Mouse (Mus musculus): ENCODE measurements at regions not wholly inside any gene's neighbourhood (a gene's known extent, or its start where the extent isn't known, plus 50 kb on each side); places are given as distances from the start of the nearest gene placed in this dataset.

DNA sequence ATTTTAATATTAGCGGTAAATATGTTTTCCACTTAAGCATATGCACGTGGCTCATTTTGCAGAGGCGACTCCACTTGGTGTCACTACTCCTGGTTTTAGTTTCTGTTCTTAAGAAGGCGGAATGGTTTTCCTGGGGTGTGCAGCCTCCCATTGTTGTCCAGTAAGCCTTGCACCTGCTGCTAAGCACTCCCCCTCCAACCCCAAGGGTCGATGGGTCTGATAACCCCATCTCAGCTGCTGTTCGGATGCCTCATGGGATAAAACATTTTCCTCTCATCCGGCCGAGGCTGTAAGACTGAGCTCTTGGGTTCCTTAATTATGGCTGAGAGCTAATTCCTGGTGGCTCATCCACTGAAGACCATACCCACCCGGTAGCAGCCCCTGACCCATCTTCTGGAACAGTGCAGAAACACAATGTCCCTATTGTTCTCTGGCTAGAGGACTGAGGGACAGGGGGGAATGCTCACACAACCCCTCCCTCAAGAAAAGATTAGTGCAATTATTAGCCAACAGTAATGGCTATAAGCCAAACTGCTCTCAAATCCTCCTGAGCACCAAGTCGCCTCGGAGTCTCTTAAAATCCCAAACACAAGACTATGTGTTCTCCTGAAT, 73.8 kb upstream of the Sox9 start:
- H3K27ac ChIP-seq, result no peak overlapping the region
- H3K4me3 ChIP-seq (ENCODE audit: insufficient read depth in 1 of 2, low read depth in 2 of 2, low read length in 2 of 2), result no peak overlapping the region
- H3K4me1 ChIP-seq (replicated peaks; ENCODE audit: control insufficient read depth in 2 of 2, insufficient read depth in 2 of 2, low read length in 1 of 2), result no peaks in the 10 kb centered on the region
- H3K9ac ChIP-seq (replicated peaks), result no peak overlapping the region
- WGBS (ENCODE audit: insufficient replicate concordance), result 68% methylated on average over 11 of the region's 11 CpGs
- H3K9me3 ChIP-seq (ENCODE audit: control insufficient read depth, low read length), result no peaks in the 10 kb centered on the region
- H3K36me3 ChIP-seq (replicated peaks; ENCODE audit: control insufficient read depth, insufficient read depth, low read depth), result no peaks in the 10 kb centered on the region
- no peak overlapping the region for H3K4me2 ChIP-seq (ENCODE audit: low read depth)
- no peak for TF ChIP-seq EP300 (IDR thresholded peaks at IDR 0.05; ENCODE audit: low read depth)
- no peak for TF ChIP-seq CTCF (IDR thresholded peaks at IDR 0.05; ENCODE audit: low read depth)
- no peak for DNase-seq (ENCODE audit: low read depth in 3 of 3, low spot score in 3 of 3)
- no peaks in the 10 kb centered on the region for H3K27me3 ChIP-seq (ENCODE audit: control insufficient read depth, insufficient read depth, low read length)
- no peak for ATAC-seq (ENCODE audit: insufficient read depth)

DNA sequence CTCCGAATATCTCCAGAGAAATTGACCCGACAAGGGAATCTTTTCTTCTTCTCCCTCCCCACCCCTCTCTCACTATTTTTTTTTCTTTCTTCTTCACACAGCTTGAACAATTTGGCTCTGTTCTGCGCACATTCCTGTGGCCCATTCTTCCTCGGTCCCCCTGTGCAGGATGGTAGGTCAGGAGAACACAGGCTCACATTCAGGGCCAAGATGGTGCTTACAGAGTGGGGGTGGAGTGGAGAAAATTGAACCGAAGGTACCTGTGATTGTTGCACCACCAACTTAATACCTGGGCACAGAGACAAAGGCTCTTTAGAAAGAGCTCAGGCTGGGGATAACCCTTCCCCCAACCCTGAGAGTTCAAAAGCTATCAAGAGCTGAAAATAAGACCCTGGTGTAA, 70.4 kb upstream of the Sox9 start:
- Histone ChIP-seq H3K27ac (no peak overlapping the region), H3K9ac (replicated peaks) (no peak overlapping the region), H3K4me2 (ENCODE audit: low read depth) (no peak overlapping the region), H3K27me3 (ENCODE audit: control insufficient read depth, insufficient read depth, low read length) (no peaks in the 10 kb centered on the region), H3K4me3 (ENCODE audit: insufficient read depth in 1 of 2, low read depth in 2 of 2, low read length in 2 of 2) (no peak overlapping the region), H3K36me3 (replicated peaks; ENCODE audit: control insufficient read depth, insufficient read depth, low read depth) (no peaks in the 10 kb centered on the region), H3K9me3 (ENCODE audit: control insufficient read depth, low read length) (no peaks in the 10 kb centered on the region), H3K4me1 (replicated peaks; ENCODE audit: control insufficient read depth in 2 of 2, insufficient read depth in 2 of 2, low read length in 1 of 2) (no peaks in the 10 kb centered on the region)
- DNase-seq (ENCODE audit: low read depth in 3 of 3, low spot score in 3 of 3) (no peak), ATAC-seq (ENCODE audit: insufficient read depth) (no peak)
- 56% methylated on average over 5 of the region's 5 CpGs for WGBS (ENCODE audit: insufficient replicate concordance)
- TF ChIP-seq EP300 (IDR thresholded peaks at IDR 0.05; ENCODE audit: low read depth) (no peak), CTCF (IDR thresholded peaks at IDR 0.05; ENCODE audit: low read depth) (no peak)

DNA sequence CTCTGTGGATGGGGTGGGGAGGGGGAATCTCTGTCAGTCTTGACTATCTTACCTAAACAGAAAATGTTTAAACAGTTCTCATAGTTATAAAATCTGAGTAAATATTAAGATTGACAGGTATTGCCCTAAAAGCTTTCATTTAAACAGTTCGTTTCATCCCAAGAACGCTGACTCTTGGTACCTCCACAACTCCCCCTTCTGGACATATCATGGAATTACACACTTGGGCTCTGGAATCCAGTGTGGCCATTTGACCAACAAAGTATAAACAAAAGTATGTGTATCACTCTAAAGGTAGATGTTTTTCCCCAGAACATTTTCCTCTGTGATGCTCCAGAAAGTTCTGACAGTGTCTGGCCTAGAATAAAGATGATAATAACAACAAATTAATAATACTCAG, 63.5 kb upstream of the Sox9 start:
- H3K4me3 ChIP-seq (ENCODE audit: insufficient read depth in 1 of 2, low read depth in 2 of 2, low read length in 2 of 2), result no peak overlapping the region
- H3K27me3 ChIP-seq (ENCODE audit: control insufficient read depth, insufficient read depth, low read length), result no peaks in the 10 kb centered on the region
- H3K4me2 ChIP-seq (ENCODE audit: low read depth), result no peak overlapping the region
- no peak for ATAC-seq (ENCODE audit: insufficient read depth)
- no peaks in the 10 kb centered on the region; the same call in 1 of the 2 replicates for H3K9me3 ChIP-seq (ENCODE audit: control insufficient read depth, low read length)
- no peak overlapping the region for H3K9ac ChIP-seq (replicated peaks)
- no peaks in the 10 kb centered on the region for H3K36me3 ChIP-seq (replicated peaks; ENCODE audit: control insufficient read depth, insufficient read depth, low read depth)
- peaks cover 0 to 2% of the 10 kb centered on the region in 2 experiments; a peak in 1 of 4 replicates for H3K4me1 ChIP-seq (replicated peaks; ENCODE audit: control insufficient read depth in 2 of 2, insufficient read depth in 2 of 2, low read length in 1 of 2)
- 57% methylated on average over 2 of the region's 2 CpGs for WGBS (ENCODE audit: insufficient replicate concordance)
- no peak for DNase-seq (ENCODE audit: low read depth in 3 of 3, low spot score in 3 of 3)
- H3K27ac ChIP-seq, result no peak overlapping the region
- TF ChIP-seq CTCF (IDR thresholded peaks at IDR 0.05; ENCODE audit: low read depth) (no peak), EP300 (IDR thresholded peaks at IDR 0.05; ENCODE audit: low read depth) (no peak)

DNA sequence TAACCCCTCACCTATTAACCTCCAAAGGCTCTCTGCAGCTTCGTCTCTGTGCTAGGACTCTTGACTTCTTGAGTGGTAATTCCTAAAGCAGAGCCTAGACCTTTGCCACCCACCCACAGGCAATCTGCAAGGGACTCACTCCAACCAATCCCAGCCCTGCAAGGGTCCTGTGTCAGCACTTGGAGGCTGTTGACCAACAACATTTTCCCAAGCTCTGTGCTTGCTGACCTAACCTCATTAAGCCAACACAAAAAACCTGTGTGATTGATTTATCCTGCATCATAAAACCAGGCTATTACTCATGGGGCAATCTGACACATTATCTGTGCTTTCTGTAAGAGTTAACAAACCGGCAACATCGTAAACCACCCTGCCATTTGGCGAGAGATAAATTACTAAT, 61.4 kb upstream of the Sox9 start:
- H3K36me3 ChIP-seq (replicated peaks; ENCODE audit: control insufficient read depth, insufficient read depth, low read depth), result no peaks in the 10 kb centered on the region
- H3K27me3 ChIP-seq (ENCODE audit: control insufficient read depth, insufficient read depth, low read length), result no peaks in the 10 kb centered on the region
- ATAC-seq (ENCODE audit: insufficient read depth) (no peak), DNase-seq (ENCODE audit: low read depth in 3 of 3, low spot score in 3 of 3) (no peak)
- H3K4me3 ChIP-seq (ENCODE audit: insufficient read depth in 1 of 2, low read depth in 2 of 2, low read length in 2 of 2), result no peak overlapping the region
- H3K9ac ChIP-seq (replicated peaks), result no peak overlapping the region
- peaks cover 0 to 2% of the 10 kb centered on the region in 2 experiments; a peak in 1 of 4 replicates for H3K4me1 ChIP-seq (replicated peaks; ENCODE audit: control insufficient read depth in 2 of 2, insufficient read depth in 2 of 2, low read length in 1 of 2)
- no peak for TF ChIP-seq CTCF (IDR thresholded peaks at IDR 0.05; ENCODE audit: low read depth)
- TF ChIP-seq EP300 (IDR thresholded peaks at IDR 0.05; ENCODE audit: low read depth), result no peak
- no peak overlapping the region for H3K4me2 ChIP-seq (ENCODE audit: low read depth)
- WGBS (ENCODE audit: insufficient replicate concordance), result 69% methylated on average over 4 of the region's 4 CpGs
- H3K27ac ChIP-seq, result no peak overlapping the region
- no peaks in the 10 kb centered on the region; the same call in 1 of the 2 replicates for H3K9me3 ChIP-seq (ENCODE audit: control insufficient read depth, low read length)

DNA sequence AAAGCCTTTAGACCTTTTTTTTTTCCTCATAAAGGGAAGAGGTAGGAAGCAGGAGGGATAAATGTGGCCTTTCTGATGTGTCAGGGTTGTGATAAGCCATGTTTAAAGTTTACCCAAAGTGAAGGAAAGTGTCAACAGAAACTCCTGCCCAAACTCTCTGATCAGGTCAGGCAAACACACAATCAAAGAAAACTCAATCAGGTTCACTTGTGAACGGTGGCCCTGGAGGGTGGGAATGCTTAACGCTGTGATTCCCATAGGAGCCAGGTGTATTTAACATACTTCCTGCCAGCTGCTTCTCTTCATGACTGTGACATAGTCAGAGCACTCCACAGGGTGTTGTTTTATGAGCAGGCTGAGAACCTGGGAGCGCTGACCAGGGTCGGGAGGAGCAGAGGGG, 59.1 kb upstream of the Sox9 start:
- no peak for ATAC-seq (ENCODE audit: insufficient read depth)
- no peak for DNase-seq (ENCODE audit: low read depth in 3 of 3, low spot score in 3 of 3)
- WGBS (ENCODE audit: insufficient replicate concordance), result 50% methylated on average over 4 of the region's 4 CpGs

More for the DNA sequence above, 59.1 kb upstream of the Sox9 start:
- H3K36me3 ChIP-seq (replicated peaks; ENCODE audit: control insufficient read depth, insufficient read depth, low read depth), result no peaks in the 10 kb centered on the region
- no peak for TF ChIP-seq CTCF (IDR thresholded peaks at IDR 0.05; ENCODE audit: low read depth)
- TF ChIP-seq EP300 (IDR thresholded peaks at IDR 0.05; ENCODE audit: low read depth), result no peak
- no peaks in the 10 kb centered on the region; the same call in 1 of the 2 replicates for H3K9me3 ChIP-seq (ENCODE audit: control insufficient read depth, low read length)
- H3K4me1 ChIP-seq (replicated peaks; ENCODE audit: control insufficient read depth in 2 of 2, insufficient read depth in 2 of 2, low read length in 1 of 2), result peaks cover 0 to 7% of the 10 kb centered on the region in 2 experiments; a peak in 2 of 4 replicates
- H3K27ac ChIP-seq, result no peak overlapping the region
- no peak overlapping the region for H3K4me3 ChIP-seq (ENCODE audit: insufficient read depth in 1 of 2, low read depth in 2 of 2, low read length in 2 of 2)
- no peaks in the 10 kb centered on the region for H3K27me3 ChIP-seq (ENCODE audit: control insufficient read depth, insufficient read depth, low read length)
- no peak overlapping the region for H3K4me2 ChIP-seq (ENCODE audit: low read depth)
- no peak overlapping the region for H3K9ac ChIP-seq (replicated peaks)

All from liver, embryonic 14.5 days (tissue).